ENCODE assay signal across 8 mouse cellular contexts in the genomic region with DNA sequence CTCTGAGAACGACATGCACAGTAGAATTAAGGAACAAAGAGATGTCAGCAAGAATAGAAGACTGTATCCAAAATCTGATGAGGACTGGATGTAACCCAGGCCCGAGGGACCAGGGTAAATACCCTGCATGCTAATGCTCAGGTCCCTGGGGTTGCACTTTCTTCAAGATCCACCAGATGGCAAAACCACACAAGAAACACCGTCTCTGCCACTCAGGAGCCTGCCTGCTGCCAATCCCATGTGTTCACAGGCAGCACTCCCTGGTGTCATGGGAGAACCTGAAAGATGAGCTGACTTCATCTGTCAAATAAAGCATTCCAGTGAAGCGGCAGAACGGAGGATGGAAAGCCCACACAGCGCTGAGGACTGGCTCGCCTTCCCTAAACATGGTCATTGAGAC. TPM values are rescaled to one million over a fixed set of nuclear protein-coding genes. Genes with fewer than 3 reads are reported as not detected.
DNase-seq lines count a peak whose midpoint lies in the region; ATAC-seq and TF ChIP-seq lines count a peak whose summit lies in the region.

No protein-coding gene starts in this region.

- 39% methylated on average over 7 of the region's 7 CpGs for WGBS in liver, adult 2 months
- WGBS in liver, embryonic 12.5 days (ENCODE audit: insufficient replicate concordance): 51% methylated on average over 7 of the region's 7 CpGs
- 31% methylated on average over 7 of the region's 7 CpGs for WGBS in hindbrain, embryonic 14.5 days
- WGBS in liver, embryonic 14.5 days (ENCODE audit: insufficient replicate concordance): 39% methylated on average over 7 of the region's 7 CpGs

- H3K36me3 ChIP-seq in liver, adult 2 months (ENCODE audit: control insufficient read depth, insufficient read depth, low read length): no peaks in the 10 kb centered on the region
- no peaks in the 10 kb centered on the region for H3K36me3 ChIP-seq in liver, embryonic 12.5 days
- no peaks in the 10 kb centered on the region for H3K36me3 ChIP-seq in hindbrain, embryonic 14.5 days (replicated peaks; ENCODE audit: control insufficient read depth, insufficient read depth)
- no peaks in the 10 kb centered on the region for H3K36me3 ChIP-seq in liver, embryonic 14.5 days (replicated peaks; ENCODE audit: control insufficient read depth, insufficient read depth, low read depth)

- peak; percentile 34 for TF ChIP-seq CTCF in liver, adult 2 months (IDR thresholded peaks at IDR 0.05; ENCODE audit: low read depth, low read length)
- TF ChIP-seq CTCF in liver, embryonic 14.5 days (IDR thresholded peaks at IDR 0.05; ENCODE audit: low read depth): peak; percentile 67

- peak; percentile 7 for DNase-seq in liver, adult 2 months (ENCODE audit: extremely low read depth, low read depth, low spot score)
- DNase-seq in embryo, embryonic 11 days: peak; percentile 68
- DNase-seq in hindbrain, embryonic 14.5 days (ENCODE audit: low spot score): peak; percentile 78
- no peak for DNase-seq in liver, embryonic 14.5 days (ENCODE audit: low read depth in 3 of 3, low spot score in 3 of 3)
- peak; percentile 72 to 74 for DNase-seq in right cerebral cortex, adult 2 months (ENCODE audit: low spot score in 2 of 2)
- DNase-seq in spleen, adult 12 weeks (ENCODE audit: low spot score): no peak

- no peak overlapping the region for H3K4me2 ChIP-seq in liver, embryonic 12.5 days
- H3K4me2 ChIP-seq in hindbrain, embryonic 14.5 days (replicated peaks): no peak overlapping the region
- H3K4me2 ChIP-seq in liver, embryonic 14.5 days (ENCODE audit: low read depth): no peak overlapping the region

- no peak for TF ChIP-seq POLR2A in liver, adult 2 months (IDR thresholded peaks at IDR 0.05; ENCODE audit: extremely low read depth, insufficient read depth, low read length)

- H3K4me1 ChIP-seq in liver, adult 2 months (ENCODE audit: control insufficient read depth, insufficient read depth, low read length): no peaks in the 10 kb centered on the region
- no peaks in the 10 kb centered on the region for H3K4me1 ChIP-seq in liver, embryonic 12.5 days
- no peaks in the 10 kb centered on the region for H3K4me1 ChIP-seq in hindbrain, embryonic 14.5 days (replicated peaks; ENCODE audit: control insufficient read depth, insufficient read depth, low read length)
- H3K4me1 ChIP-seq in liver, embryonic 14.5 days (replicated peaks; ENCODE audit: control insufficient read depth in 2 of 2, insufficient read depth in 2 of 2, low read length in 1 of 2): no peaks in the 10 kb centered on the region

- no peak overlapping the region for H3K4me3 ChIP-seq in liver, adult 2 months (ENCODE audit: insufficient read depth, low read depth, low read length)
- no peak overlapping the region for H3K4me3 ChIP-seq in liver, embryonic 12.5 days
- H3K4me3 ChIP-seq in hindbrain, embryonic 14.5 days (replicated peaks; ENCODE audit: low read length): no peak overlapping the region
- no peak overlapping the region for H3K4me3 ChIP-seq in liver, embryonic 14.5 days (ENCODE audit: insufficient read depth in 1 of 2, low read depth in 2 of 2, low read length in 2 of 2)

- H3K9ac ChIP-seq in liver, adult 2 months (ENCODE audit: low read depth, low read length): no peak overlapping the region
- H3K9ac ChIP-seq in liver, embryonic 12.5 days: no peak overlapping the region
- H3K9ac ChIP-seq in hindbrain, embryonic 14.5 days: no peak overlapping the region
- no peak overlapping the region for H3K9ac ChIP-seq in liver, embryonic 14.5 days (replicated peaks)

- H3K27ac ChIP-seq in liver, adult 2 months (replicated peaks; ENCODE audit: insufficient read depth, low read depth, low read length): no peak overlapping the region
- no peak overlapping the region for H3K27ac ChIP-seq in liver, embryonic 12.5 days
- H3K27ac ChIP-seq in hindbrain, embryonic 14.5 days: no peak overlapping the region
- no peak overlapping the region for H3K27ac ChIP-seq in liver, embryonic 14.5 days

- ATAC-seq in liver, embryonic 12.5 days: no peak
- ATAC-seq in hindbrain, embryonic 14.5 days (ENCODE audit: low FRiP score): peak; percentile 70
- ATAC-seq in liver, embryonic 14.5 days (ENCODE audit: insufficient read depth): no peak
- no peak for ATAC-seq in megakaryocyte, adult 5-6 weeks (ENCODE audit: poor library complexity, severe bottlenecking)

- TF ChIP-seq EP300 in liver, embryonic 14.5 days (IDR thresholded peaks at IDR 0.05; ENCODE audit: low read depth): no peak

- no peaks in the 10 kb centered on the region for H3K79me2 ChIP-seq in liver, adult 2 months (ENCODE audit: control insufficient read depth, insufficient read depth, low read length)

- no peaks in the 10 kb centered on the region for H3K27me3 ChIP-seq in liver, adult 2 months (ENCODE audit: control insufficient read depth, insufficient read depth, low read length)
- peaks cover 12% of the 10 kb centered on the region for H3K27me3 ChIP-seq in liver, embryonic 12.5 days (replicated peaks)
- no peaks in the 10 kb centered on the region; the same call in 1 of the 2 replicates for H3K27me3 ChIP-seq in hindbrain, embryonic 14.5 days (ENCODE audit: control insufficient read depth, insufficient read depth, low read length)
- H3K27me3 ChIP-seq in liver, embryonic 14.5 days (ENCODE audit: control insufficient read depth, insufficient read depth, low read length): no peaks in the 10 kb centered on the region

- H3K9me3 ChIP-seq in liver, embryonic 12.5 days (replicated peaks): 0 out of 2 replicates have a peak, but pooled peaks cover 2% of the 10 kb centered on the region
- H3K9me3 ChIP-seq in hindbrain, embryonic 14.5 days (ENCODE audit: control insufficient read depth, low read length): no peaks in the 10 kb centered on the region
- H3K9me3 ChIP-seq in liver, embryonic 14.5 days (ENCODE audit: control insufficient read depth, low read length): no peaks in the 10 kb centered on the region

RNA-seq across cellular contexts. Expression of a gene that starts 21.3 kb away (rescaled TPM):
- not detected in 2 replicates for total RNA-seq in liver, adult 2 months (2014; rRNA removed)
- polyA plus RNA-seq in liver, adult 2 months (2012; rRNA removed): not detected in 2 replicates
- polyA plus RNA-seq in liver, embryonic 12.5 days (2016; fragmentation: Nextera tagmentation; extraction: Ambion mirVana): 0.05 and 0.12 TPM in 2 replicates
- polyA plus RNA-seq in hindbrain, embryonic 14.5 days (2014; fragmentation: Nextera tagmentation; extraction: Ambion mirVana): 0.15 and 0.30 TPM in 2 replicates
- not detected in 2 replicates for polyA plus RNA-seq in liver, embryonic 14.5 days (2012; rRNA removed)
- polyA plus RNA-seq in liver, embryonic 14.5 days (2014; fragmentation: Nextera tagmentation; extraction: Ambion mirVana): not detected in 2 replicates
- not detected in 2 replicates for total RNA-seq in megakaryocyte, adult 5-6 weeks (2015)
- total RNA-seq in megakaryocyte, adult 5-6 weeks (2017): not detected in 2 replicates

Comparison
In these comparisons a context has a peak if more than half of its experiments do, and no peak if none do; other contexts are left out.
1. DNase-seq: peak in liver, adult 2 months (single experiment), embryo, embryonic 11 days (single experiment), hindbrain, embryonic 14.5 days (single experiment) and right cerebral cortex, adult 2 months (2 of 2); none in liver, embryonic 14.5 days (0 of 3) and spleen, adult 12 weeks (single experiment).